Mouse (Mus musculus) activated CD4-positive, CD25-positive, alpha-beta regulatory T cell (primary cell): ENCODE measurements around the gene Gm4340. TPM values are rescaled to one million over a fixed set of nuclear protein-coding genes. Genes with fewer than 3 reads are reported as not detected.

Experiments used
- polyA plus RNA-seq, 2 experiments: library from polyadenylated mRNA; unstranded; fragments of 100-300 nt; shearing (Covaris generic); gene quantifications; one replicate each; pipeline ENCODE4 v1.2.1; 2017

Gm4340 gene
- polyA plus RNA-seq, result not detected

GRCm38 (mm10) chr10:104193742-104194141 is at the start of gene Gm4340:
Gene Gm4340 (plus strand): TSS chr10:104194042.

GRCm38 (mm10) chr10:104151197-104151596 is 42.6 kb upstream of the Gm4340 start, which contains the start of gene Gm6763:
Gene Gm6763 (plus strand): TSS chr10:104151497.

GRCm38 (mm10) chr10:104159706-104160105 is 34.1 kb upstream of the Gm4340 start, which contains the start of gene Gm8764:
Gene Gm8764 (plus strand): TSS chr10:104160006.

GRCm38 (mm10) chr10:104168215-104168614 is 25.6 kb upstream of the Gm4340 start, which contains the start of gene Gm21304:
Gene Gm21304 (plus strand): TSS chr10:104168515.

GRCm38 (mm10) chr10:104176724-104177123 is 17.1 kb upstream of the Gm4340 start, which contains the start of gene Gm21312:
Gene Gm21312 (plus strand): TSS chr10:104177024.

GRCm38 (mm10) chr10:104185233-104185632 is 8.6 kb upstream of the Gm4340 start, which contains the start of gene Gm20765:
Gene Gm20765 (plus strand): TSS chr10:104185533.

Other genes starting within 250 kb of the Gm4340 start
- not detected for gene Gm21293, start 51.1 kb upstream of the Gm4340 start, polyA plus RNA-seq
- not detected for gene Gm6763, start 42.5 kb upstream of the Gm4340 start, polyA plus RNA-seq
- gene Gm8764, start 34.0 kb upstream of the Gm4340 start, polyA plus RNA-seq, result not detected
- not detected for gene Gm21304, start 25.5 kb upstream of the Gm4340 start, polyA plus RNA-seq
- gene Gm21312, start 17.0 kb upstream of the Gm4340 start, polyA plus RNA-seq, result not detected
- gene Gm20765, start 8.5 kb upstream of the Gm4340 start, polyA plus RNA-seq, result not detected